Mouse (Mus musculus): Measurements from ENCODE around the gene Nasp. TPM values are rescaled to one million over a fixed set of nuclear protein-coding genes. Genes with fewer than 3 reads are reported as not detected.

Gene Nasp
- polyA plus RNA-seq, 1 experiment: 2.6 TPM

- peak; percentile 52; the same call in 1 of the 2 replicates for TF ChIP-seq CTCF (IDR thresholded peaks at IDR 0.05; ENCODE audit: extremely low read depth, insufficient read depth, insufficient read length, insufficient replicate concordance)
- TF ChIP-seq POLR2A (IDR thresholded peaks at IDR 0.05; ENCODE audit: low read depth, low read length): no peak
- no peak overlapping the region for H3K27ac ChIP-seq (ENCODE audit: insufficient read depth, low read length)
- peak in 1 of 2 experiments; percentile 22 for DNase-seq (ENCODE audit: low read depth in 1 of 2, low spot score in 2 of 2)
- 50% methylated on average over 6 of the region's 6 CpGs for WGBS
- no peaks in the 10 kb centered on the region for H3K27me3 ChIP-seq (ENCODE audit: control insufficient read depth, insufficient read depth, low read length)
- peaks cover 24% of the 10 kb centered on the region for H3K36me3 ChIP-seq (ENCODE audit: control insufficient read depth, insufficient read depth, low read length)
- no peaks in the 10 kb centered on the region for H3K4me1 ChIP-seq (ENCODE audit: control insufficient read depth, insufficient read depth, insufficient read length)
- H3K4me3 ChIP-seq (ENCODE audit: extremely low read depth, insufficient read depth, insufficient read length): no peak overlapping the region
Observed at GRCm38 (mm10) chr4:116644326-116644725, 16.6 kb upstream of the Nasp start.

GRCm38 (mm10) chr4:116642071-116642470 lies 14.3 kb upstream of the Nasp start:
- DNase-seq (ENCODE audit: low read depth in 1 of 2, low spot score in 2 of 2): no peak
- peaks cover 28% of the 10 kb centered on the region for H3K36me3 ChIP-seq (ENCODE audit: control insufficient read depth, insufficient read depth, low read length)
- WGBS: 100% methylated on average over 1 of the region's 1 CpGs
- H3K4me1 ChIP-seq (ENCODE audit: control insufficient read depth, insufficient read depth, insufficient read length): no peaks in the 10 kb centered on the region
- H3K27me3 ChIP-seq (ENCODE audit: control insufficient read depth, insufficient read depth, low read length): no peaks in the 10 kb centered on the region
- H3K27ac ChIP-seq (ENCODE audit: insufficient read depth, low read length): no peak overlapping the region
- H3K4me3 ChIP-seq (ENCODE audit: extremely low read depth, insufficient read depth, insufficient read length): no peak overlapping the region
- TF ChIP-seq POLR2A (IDR thresholded peaks at IDR 0.05; ENCODE audit: low read depth, low read length) (no peak), CTCF (IDR thresholded peaks at IDR 0.05; ENCODE audit: extremely low read depth, insufficient read depth, insufficient read length, insufficient replicate concordance) (no peak)

GRCm38 (mm10) chr4:116638821-116639220 lies 11.1 kb upstream of the Nasp start:
- H3K36me3 ChIP-seq (ENCODE audit: control insufficient read depth, insufficient read depth, low read length): peaks cover 39% of the 10 kb centered on the region

GRCm38 (mm10) chr4:116635197-116635596 lies 7.5 kb upstream of the Nasp start:
- Histone ChIP-seq H3K4me1 (ENCODE audit: control insufficient read depth, insufficient read depth, insufficient read length) (no peaks in the 10 kb centered on the region), H3K27ac (ENCODE audit: insufficient read depth, low read length) (no peak overlapping the region), H3K27me3 (ENCODE audit: control insufficient read depth, insufficient read depth, low read length) (no peaks in the 10 kb centered on the region), H3K36me3 (ENCODE audit: control insufficient read depth, insufficient read depth, low read length) (peaks cover 22% of the 10 kb centered on the region), H3K4me3 (ENCODE audit: extremely low read depth, insufficient read depth, insufficient read length) (no peak overlapping the region)
- TF ChIP-seq POLR2A (IDR thresholded peaks at IDR 0.05; ENCODE audit: low read depth, low read length): no peak
- no peak for TF ChIP-seq CTCF (IDR thresholded peaks at IDR 0.05; ENCODE audit: extremely low read depth, insufficient read depth, insufficient read length, insufficient replicate concordance)
- no peak for DNase-seq (ENCODE audit: low read depth in 1 of 2, low spot score in 2 of 2)
- WGBS: 93% methylated on average over 1 of the region's 1 CpGs

More at GRCm38 (mm10) chr4:116638821-116639220, 11.1 kb upstream of the Nasp start:
- Histone ChIP-seq H3K4me1 (ENCODE audit: control insufficient read depth, insufficient read depth, insufficient read length) (no peaks in the 10 kb centered on the region), H3K27ac (ENCODE audit: insufficient read depth, low read length) (no peak overlapping the region), H3K4me3 (ENCODE audit: extremely low read depth, insufficient read depth, insufficient read length) (no peak overlapping the region), H3K27me3 (ENCODE audit: control insufficient read depth, insufficient read depth, low read length) (no peaks in the 10 kb centered on the region)
- WGBS: 93% methylated on average over 6 of the region's 6 CpGs
- no peak for DNase-seq (ENCODE audit: low read depth in 1 of 2, low spot score in 2 of 2)
- TF ChIP-seq POLR2A (IDR thresholded peaks at IDR 0.05; ENCODE audit: low read depth, low read length) (no peak), CTCF (IDR thresholded peaks at IDR 0.05; ENCODE audit: extremely low read depth, insufficient read depth, insufficient read length, insufficient replicate concordance) (no peak)

- Histone ChIP-seq H3K27me3 (ENCODE audit: control insufficient read depth, insufficient read depth, low read length) (no peaks in the 10 kb centered on the region), H3K27ac (ENCODE audit: insufficient read depth, low read length) (peak overlapping the region; percentile 91), H3K4me3 (ENCODE audit: extremely low read depth, insufficient read depth, insufficient read length) (peak overlapping the region; percentile 99), H3K36me3 (ENCODE audit: control insufficient read depth, insufficient read depth, low read length) (no peaks in the 10 kb centered on the region), H3K4me1 (ENCODE audit: control insufficient read depth, insufficient read depth, insufficient read length) (peaks cover 4% of the 10 kb centered on the region; the same call in 1 of the 2 replicates)
- under 1% methylated on average over 13 of the region's 13 CpGs for WGBS
- TF ChIP-seq POLR2A (IDR thresholded peaks at IDR 0.05; ENCODE audit: low read depth, low read length): peak; percentile 81
- no peak for TF ChIP-seq CTCF (IDR thresholded peaks at IDR 0.05; ENCODE audit: extremely low read depth, insufficient read depth, insufficient read length, insufficient replicate concordance)
- DNase-seq (ENCODE audit: low read depth in 1 of 2, low spot score in 2 of 2): peak; percentile 85 to 89
Observed at GRCm38 (mm10) chr4:116627359-116627716, 403 bp downstream of the Nasp start.

GRCm38 (mm10) chr4:116626658-116627358 lies 933 bp downstream of the Nasp start:
- H3K27me3 ChIP-seq (ENCODE audit: control insufficient read depth, insufficient read depth, low read length): no peaks in the 10 kb centered on the region
- peaks cover 4% of the 10 kb centered on the region; the same call in 1 of the 2 replicates for H3K4me1 ChIP-seq (ENCODE audit: control insufficient read depth, insufficient read depth, insufficient read length)
- DNase-seq (ENCODE audit: low read depth in 1 of 2, low spot score in 2 of 2): peak; percentile 66 to 73
- TF ChIP-seq CTCF (IDR thresholded peaks at IDR 0.05; ENCODE audit: extremely low read depth, insufficient read depth, insufficient read length, insufficient replicate concordance) (no peak), POLR2A (IDR thresholded peaks at IDR 0.05; ENCODE audit: low read depth, low read length) (no peak)
- H3K36me3 ChIP-seq (ENCODE audit: control insufficient read depth, insufficient read depth, low read length): no peaks in the 10 kb centered on the region; the same call in 1 of the 2 replicates
- peak overlapping the region; percentile 99 for H3K4me3 ChIP-seq (ENCODE audit: extremely low read depth, insufficient read depth, insufficient read length)
- H3K27ac ChIP-seq (ENCODE audit: insufficient read depth, low read length): peak overlapping the region; percentile 91
- WGBS: under 1% methylated on average over 53 of the region's 53 CpGs

GRCm38 (mm10) chr4:116624831-116625230 lies 2.9 kb downstream of the Nasp start:
- peaks cover 4% of the 10 kb centered on the region; the same call in 1 of the 2 replicates for H3K4me1 ChIP-seq (ENCODE audit: control insufficient read depth, insufficient read depth, insufficient read length)
- no peak overlapping the region for H3K27ac ChIP-seq (ENCODE audit: insufficient read depth, low read length)
- H3K4me3 ChIP-seq (ENCODE audit: extremely low read depth, insufficient read depth, insufficient read length): no peak overlapping the region
- TF ChIP-seq POLR2A (IDR thresholded peaks at IDR 0.05; ENCODE audit: low read depth, low read length) (no peak), CTCF (IDR thresholded peaks at IDR 0.05; ENCODE audit: extremely low read depth, insufficient read depth, insufficient read length, insufficient replicate concordance) (no peak)
- 95% methylated on average over 4 of the region's 4 CpGs for WGBS
- no peaks in the 10 kb centered on the region for H3K27me3 ChIP-seq (ENCODE audit: control insufficient read depth, insufficient read depth, low read length)
- H3K36me3 ChIP-seq (ENCODE audit: control insufficient read depth, insufficient read depth, low read length): peaks cover 7% of the 10 kb centered on the region
- DNase-seq (ENCODE audit: low read depth in 1 of 2, low spot score in 2 of 2): no peak
